Mouse (Mus musculus): ENCODE data around the gene Blvra.

GRCm38 (mm10) chr2:127137838-127138420 lies 67.5 kb downstream of the Blvra start:
- TF ChIP-seq POLR2A (IDR thresholded peaks at IDR 0.05; ENCODE audit: insufficient read depth, low read length) (no peak), CTCF (IDR thresholded peaks at IDR 0.05; ENCODE audit: low read depth, low read length) (no peak), EP300 (IDR thresholded peaks at IDR 0.05; ENCODE audit: insufficient read depth, low read depth, low read length) (no peak)
